Mouse (Mus musculus) myocyte (in vitro differentiated cells): ENCODE data around the gene Nkiras2. TPM values are rescaled to one million over a fixed set of nuclear protein-coding genes. Genes with fewer than 3 reads are reported as not detected.

ENCODE experiments used
- H3K27me3 ChIP-seq: one replicate; pipeline ENCODE4 v1.6.1; 2011; ENCODE audit not compliant: control insufficient read depth, insufficient read depth, insufficient read length
- H3K36me3 ChIP-seq: one replicate; pipeline ENCODE4 v1.6.1; 2011; ENCODE audit not compliant: control insufficient read depth, insufficient read depth
- H3K4me2 ChIP-seq: one replicate; pipeline ENCODE4 v1.6.1; 2011; ENCODE audit warnings: low read depth, control low read depth
- H3K4me3 ChIP-seq: one replicate; pipeline ENCODE4 v1.5.1; 2011; ENCODE audit warnings: mild to moderate bottlenecking, control low read depth, moderate library complexity
- H3K79me2 ChIP-seq: one replicate; pipeline ENCODE4 v1.6.1; 2011; ENCODE audit not compliant: control insufficient read depth, insufficient read depth
- H3ac ChIP-seq: one replicate; pipeline ENCODE4 v1.6.1; 2011; ENCODE audit not compliant: control insufficient read depth, insufficient read length
- CEBPB ChIP-seq: IDR thresholded peaks from 2 replicates; pipeline ENCODE4 v1.6.1; 2011; ENCODE audit warnings: mild to moderate bottlenecking, moderate library complexity; ENCODE audit not compliant: poor library complexity, insufficient read depth, severe bottlenecking
- E2F4 ChIP-seq: IDR thresholded peaks from one replicate; pipeline ENCODE4 v1.6.1; 2011; ENCODE audit warnings: mild to moderate bottlenecking, control low read depth, moderate library complexity; ENCODE audit not compliant: insufficient read depth
- MAX ChIP-seq: IDR thresholded peaks from one replicate; pipeline ENCODE4 v1.6.1; 2011; ENCODE audit warnings: low read depth, mild to moderate bottlenecking, control low read depth
- MYOD1 ChIP-seq, 3 experiments: IDR thresholded peaks; one replicate each; pipeline ENCODE4 v1.6.1; 2011; ENCODE audit warnings: control low read depth in 2 of 3, low read depth in 2 of 3, mild to moderate bottlenecking in 2 of 3, moderate library complexity in 1 of 3; ENCODE audit not compliant: insufficient read length in 2 of 3, control insufficient read depth in 1 of 3
- MYOG ChIP-seq, 3 experiments: IDR thresholded peaks; one replicate each; pipeline ENCODE4 v1.6.1; 2011; ENCODE audit warnings: control low read depth in 2 of 3, low read depth in 2 of 3, mild to moderate bottlenecking in 2 of 3; ENCODE audit not compliant: insufficient read length in 2 of 3, control insufficient read depth in 1 of 3, insufficient read depth in 1 of 3
- POLR2A ChIP-seq: IDR thresholded peaks from one replicate; pipeline ENCODE4 v1.6.1; 2011; ENCODE audit warnings: low read depth, mild to moderate bottlenecking, control low read depth, moderate library complexity; ENCODE audit not compliant: insufficient read length
- POLR2AphosphoS2 ChIP-seq: IDR thresholded peaks from one replicate; pipeline ENCODE4 v1.6.1; 2011; ENCODE audit warnings: low read depth, control low read depth; ENCODE audit not compliant: insufficient read length
- REST ChIP-seq: IDR thresholded peaks from one replicate; pipeline ENCODE4 v1.6.1; 2011; ENCODE audit warnings: mild to moderate bottlenecking, control low read depth, moderate library complexity; ENCODE audit not compliant: insufficient read depth, insufficient read length
- SRF ChIP-seq: IDR thresholded peaks from one replicate; pipeline ENCODE4 v1.6.1; 2011; ENCODE audit warnings: low read depth; ENCODE audit not compliant: control insufficient read depth, insufficient read length
- TCF12 ChIP-seq: IDR thresholded peaks from one replicate; pipeline ENCODE4 v1.6.1; 2011; ENCODE audit warnings: mild to moderate bottlenecking, control low read depth; ENCODE audit not compliant: poor library complexity, insufficient read depth, severe bottlenecking
- TCF3 ChIP-seq: IDR thresholded peaks from one replicate; pipeline ENCODE4 v1.6.1; 2011; ENCODE audit warnings: low read depth, control low read depth; ENCODE audit not compliant: insufficient read length
- USF1 ChIP-seq: IDR thresholded peaks from one replicate; pipeline ENCODE4 v1.6.1; 2011; ENCODE audit warnings: low read depth, mild to moderate bottlenecking, control low read depth, moderate library complexity
- polyA plus RNA-seq: library from polyadenylated mRNA; unstranded; fragments of >200 nt; fragmentation: generic; extraction: Trizol; gene quantifications from one replicate; pipeline ENCODE4 v1.2.1, GENCODE M21; 2012; ENCODE audit warnings: missing spikeins

Gene Nkiras2
- polyA plus RNA-seq, 1 experiment: 130 TPM

DNA sequence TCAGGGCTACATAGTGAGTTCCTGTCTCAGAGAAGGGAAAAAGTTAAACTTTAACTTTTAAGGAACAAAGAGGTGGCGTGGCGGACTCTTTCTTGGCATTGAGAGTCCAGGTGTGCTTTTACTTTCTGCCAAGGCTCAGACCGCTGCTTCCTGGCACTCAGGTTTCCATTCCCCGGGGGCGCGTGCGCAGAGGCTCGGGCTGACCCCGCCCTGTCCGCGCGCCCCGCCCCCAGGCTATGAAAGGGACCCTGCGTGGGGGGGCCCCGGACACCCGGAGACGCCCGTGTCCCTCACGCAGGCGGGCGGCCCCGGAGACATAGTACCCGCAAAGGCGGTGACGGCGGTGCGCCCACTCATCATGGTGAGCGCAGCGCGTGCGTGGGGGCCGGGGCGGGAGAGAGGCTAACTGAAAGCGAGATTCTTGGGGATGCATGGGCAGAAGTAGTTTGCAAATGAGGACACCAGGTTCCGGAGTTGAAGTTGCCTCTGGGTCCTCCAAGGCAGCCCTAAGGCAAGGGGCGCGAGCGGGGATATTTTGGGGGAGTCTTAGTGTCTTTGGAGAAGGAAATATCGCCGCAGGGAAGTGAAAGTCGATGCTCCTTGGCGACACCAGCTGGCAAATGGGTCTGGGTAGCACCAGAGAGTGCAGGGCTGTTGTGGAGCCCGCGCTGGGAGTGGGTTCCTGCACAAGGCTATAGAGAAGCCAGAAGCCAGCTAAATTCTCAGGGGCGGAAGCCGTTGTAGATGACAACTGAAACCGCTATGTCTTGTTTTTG lies 44.1 kb upstream of the Nkiras2 start, which contains the start of gene Cnp:
Cnp (plus strand) TSS at position 197 of the 776 bp plus-strand sequence.
- no peaks in the 10 kb centered on the region for H3K79me2 ChIP-seq

DNA sequence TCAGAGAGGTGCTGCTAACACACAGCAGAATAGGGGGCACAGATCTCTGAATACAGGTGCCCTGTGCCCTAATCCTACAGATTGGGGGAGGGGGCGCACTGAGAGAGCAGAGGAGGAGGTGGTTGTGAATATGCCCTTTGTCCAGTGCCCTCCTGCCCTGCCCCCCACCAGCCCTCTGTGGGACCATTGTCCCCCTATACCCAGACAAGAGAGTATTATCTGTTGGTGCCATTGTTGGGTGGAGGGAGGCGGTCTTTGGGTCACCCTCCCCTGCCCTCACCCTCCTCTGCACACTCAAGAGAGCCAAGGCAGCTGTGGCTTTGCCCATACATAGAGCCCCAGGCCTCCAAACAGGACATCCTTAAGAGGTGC lies 43.6 kb upstream of the Nkiras2 start:
- no peak overlapping the region for H3ac ChIP-seq
- TF ChIP-seq CEBPB (no peak), MYOG (IDR thresholded peaks at IDR 0.05; ENCODE audit: control insufficient read depth in 1 of 3, insufficient read depth in 1 of 3, insufficient read length in 2 of 3, low read depth in 2 of 3) (no peak), MAX (no peak), POLR2AphosphoS2 (no peak), REST (no peak), USF1 (no peak), POLR2A (no peak), E2F4 (no peak), TCF3 (no peak), TCF12 (no peak), MYOD1 (IDR thresholded peaks at IDR 0.05; ENCODE audit: control insufficient read depth in 1 of 3, insufficient read length in 2 of 3, low read depth in 2 of 3) (no peak), SRF (no peak)

More for the DNA sequence above, 44.1 kb upstream of the Nkiras2 start, which contains the start of gene Cnp:
- TF ChIP-seq REST (no peak), MAX (no peak), TCF3 (no peak), USF1 (no peak), MYOD1 (IDR thresholded peaks at IDR 0.05; ENCODE audit: control insufficient read depth in 1 of 3, insufficient read length in 2 of 3, low read depth in 2 of 3) (no peak), MYOG (IDR thresholded peaks at IDR 0.05; ENCODE audit: control insufficient read depth in 1 of 3, insufficient read depth in 1 of 3, insufficient read length in 2 of 3, low read depth in 2 of 3) (peak in 1 of 3 experiments; percentile 2), POLR2AphosphoS2 (no peak), POLR2A (peak; percentile 74), CEBPB (no peak), TCF12 (no peak), E2F4 (no peak), SRF (no peak)
- H3K4me2 ChIP-seq: peak within 1 kb of the TSS; percentile 66
- H3K36me3 ChIP-seq: no peaks in the 10 kb centered on the region
- H3K27me3 ChIP-seq: no peaks in the 10 kb centered on the region
- peak within 1 kb of the TSS; percentile 33 for H3K4me3 ChIP-seq
- no peak within 1 kb of the TSS for H3ac ChIP-seq

DNA sequence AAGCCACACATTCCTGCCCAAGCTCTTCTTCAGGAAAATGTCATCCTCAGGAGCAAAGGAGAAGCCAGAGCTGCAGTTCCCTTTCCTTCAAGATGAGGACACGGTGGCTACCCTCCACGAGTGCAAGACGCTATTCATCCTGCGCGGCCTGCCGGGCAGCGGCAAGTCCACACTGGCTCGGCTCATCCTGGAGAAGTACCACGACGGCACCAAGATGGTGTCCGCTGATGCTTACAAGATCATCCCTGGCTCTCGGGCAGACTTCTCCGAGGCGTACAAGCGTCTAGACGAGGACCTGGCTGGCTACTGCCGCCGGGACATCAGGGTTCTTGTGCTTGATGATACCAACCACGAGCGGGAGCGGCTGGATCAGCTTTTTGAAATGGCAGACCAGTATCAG lies 42.8 kb upstream of the Nkiras2 start:
- Histone ChIP-seq H3K4me2 (no peak overlapping the region), H3K4me3 (no peak overlapping the region), H3K27me3 (no peaks in the 10 kb centered on the region), H3K79me2 (no peaks in the 10 kb centered on the region), H3ac (no peak overlapping the region), H3K36me3 (peaks cover 2% of the 10 kb centered on the region)
- TF ChIP-seq POLR2AphosphoS2 (peak; percentile 45), TCF3 (no peak)

More for the DNA sequence above, 43.6 kb upstream of the Nkiras2 start:
- H3K4me2 ChIP-seq: peak overlapping the region; percentile 66
- H3K36me3 ChIP-seq: no peaks in the 10 kb centered on the region
- H3K4me3 ChIP-seq: peak overlapping the region; percentile 33
- no peaks in the 10 kb centered on the region for H3K79me2 ChIP-seq
- no peaks in the 10 kb centered on the region for H3K27me3 ChIP-seq

DNA sequence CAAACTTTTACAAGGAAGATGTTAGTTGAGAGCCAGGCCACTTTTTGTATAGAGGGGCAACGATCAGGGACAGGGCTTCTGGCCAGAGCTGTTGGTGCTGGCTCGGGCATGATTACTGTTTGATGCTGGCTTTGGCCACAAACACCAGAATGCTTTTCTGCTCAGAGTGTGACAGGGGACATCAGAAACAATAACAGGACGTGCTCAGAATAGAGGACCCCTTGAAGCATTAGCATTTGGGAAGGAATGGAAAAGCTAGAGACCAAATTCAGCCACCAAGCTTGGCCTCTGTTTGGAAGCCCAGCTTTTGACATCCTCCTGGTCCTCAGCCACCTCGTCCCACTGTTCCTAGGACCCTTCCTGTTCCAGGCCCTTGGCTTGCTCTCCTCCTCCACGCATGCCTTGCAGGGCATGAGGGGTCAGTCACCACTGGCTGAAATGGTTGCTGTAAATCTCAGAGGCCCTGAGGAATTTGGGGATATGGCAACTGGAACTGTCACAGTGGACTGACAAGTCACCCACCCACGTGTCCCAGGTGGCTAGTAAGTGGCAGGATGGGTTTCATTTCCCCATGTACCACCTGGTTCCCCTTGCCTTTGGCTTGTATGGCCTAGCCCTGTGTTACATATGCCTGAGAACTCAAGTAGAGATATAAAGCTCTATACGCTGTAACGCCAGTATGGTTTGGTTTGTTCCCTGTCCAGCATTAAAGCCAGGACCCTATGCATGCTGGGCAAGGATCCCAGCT lies 41.0 kb upstream of the Nkiras2 start:
- Histone ChIP-seq H3K79me2 (no peaks in the 10 kb centered on the region), H3K27me3 (no peaks in the 10 kb centered on the region), H3K36me3 (peaks cover 9% of the 10 kb centered on the region), H3K4me2 (no peak overlapping the region), H3K4me3 (no peak overlapping the region), H3ac (no peak overlapping the region)
- TF ChIP-seq USF1 (no peak), POLR2AphosphoS2 (peak; percentile 52), CEBPB (no peak), MYOD1 (IDR thresholded peaks at IDR 0.05; ENCODE audit: control insufficient read depth in 1 of 3, insufficient read length in 2 of 3, low read depth in 2 of 3) (no peak), TCF3 (no peak), MYOG (IDR thresholded peaks at IDR 0.05; ENCODE audit: control insufficient read depth in 1 of 3, insufficient read depth in 1 of 3, insufficient read length in 2 of 3, low read depth in 2 of 3) (no peak), E2F4 (no peak)
